Mouse (Mus musculus) stomach, embryonic 14.5 days (tissue): ENCODE measurements at regions not wholly inside any gene's neighbourhood (a gene's known extent, or its start where the extent isn't known, plus 50 kb on each side); places are given as distances from the start of the nearest gene placed in this dataset.
"Not testable (repeated sequence)": the region's sequence is repeated elsewhere in the genome, so short reads cannot be mapped to it uniquely, and the experiment has no call there.

ENCODE experiments used
- ATAC-seq: fragments of 200-750 bp; cut with Nextera tagmentation; 2 replicates; pipeline ENCODE4 v1.8.0; 2017; ENCODE audit warnings: low read depth, moderate TSS enrichment; ENCODE audit not compliant: insufficient number of reproducible peaks, insufficient read depth, low FRiP score
- H3K27ac ChIP-seq: fragments of 300-500 bp; sonication (generic); 2 replicates; pipeline ENCODE4 v1.5.1; 2014; ENCODE audit warnings: mild to moderate bottlenecking, low read length, moderate library complexity, mixed read lengths
- H3K27me3 ChIP-seq: fragments of 300-500 bp; sonication (generic); 2 replicates; pipeline ENCODE4 v1.6.1; 2014; ENCODE audit warnings: low read length, control low read depth, mixed read lengths; ENCODE audit not compliant: control insufficient read depth, insufficient read depth
- H3K36me3 ChIP-seq: fragments of 300-500 bp; sonication (generic); 2 replicates; pipeline ENCODE4 v1.6.1; 2014; ENCODE audit warnings: mild to moderate bottlenecking, control low read depth, low read length, moderate library complexity, mixed read lengths; ENCODE audit not compliant: control insufficient read depth, insufficient read depth
- H3K4me1 ChIP-seq: fragments of 300-500 bp; sonication (generic); 2 replicates; pipeline ENCODE4 v1.6.1; 2014; ENCODE audit warnings: low read length, control low read depth, mixed read lengths; ENCODE audit not compliant: control insufficient read depth, insufficient read depth
- H3K4me2 ChIP-seq: fragments of 300-500 bp; sonication (generic); replicated peaks from 2 replicates; pipeline ENCODE4 v1.6.1; 2014; ENCODE audit warnings: low read depth, low read length, control low read depth
- H3K4me3 ChIP-seq: fragments of 300-500 bp; sonication (generic); 2 replicates; pipeline ENCODE4 v1.5.1; 2014; ENCODE audit warnings: low read depth, low read length, control low read depth
- H3K9ac ChIP-seq: fragments of 300-500 bp; sonication (generic); replicated peaks from 2 replicates; pipeline ENCODE4 v1.6.1; 2014; ENCODE audit warnings: low read depth, mild to moderate bottlenecking, control low read depth, low read length, moderate library complexity, mixed read lengths
- H3K9me3 ChIP-seq: fragments of 300-500 bp; sonication (generic); 2 replicates; pipeline ENCODE4 v1.6.1; 2016; ENCODE audit warnings: low read depth, low read length, control low read depth; ENCODE audit not compliant: control insufficient read depth
- WGBS: fragments of 180-500 bp; shearing (Covaris S2); extraction: QIAGEN DNeasy Blood & Tissue Kit; methylation state at CpG from one replicate; pipeline ENCODE4 v1.1.7; 2014; 5-methylcytosine and 5-hydroxymethylcytosine counted together

- peak; percentile 74; the same call in 1 of the 2 replicates for ATAC-seq
- H3K9me3 ChIP-seq, H3K4me1 ChIP-seq, H3K4me3 ChIP-seq, H3K9ac ChIP-seq, H3K36me3 ChIP-seq, H3K27ac ChIP-seq, H3K4me2 ChIP-seq, H3K27me3 ChIP-seq: not testable (repeated sequence)
- 68% methylated on average over 1 of the region's 1 CpGs for WGBS
These were observed 154.5 kb upstream of the Tacr1 start for GRCm38 (mm10) chr6:82247652-82248051.

DNA sequence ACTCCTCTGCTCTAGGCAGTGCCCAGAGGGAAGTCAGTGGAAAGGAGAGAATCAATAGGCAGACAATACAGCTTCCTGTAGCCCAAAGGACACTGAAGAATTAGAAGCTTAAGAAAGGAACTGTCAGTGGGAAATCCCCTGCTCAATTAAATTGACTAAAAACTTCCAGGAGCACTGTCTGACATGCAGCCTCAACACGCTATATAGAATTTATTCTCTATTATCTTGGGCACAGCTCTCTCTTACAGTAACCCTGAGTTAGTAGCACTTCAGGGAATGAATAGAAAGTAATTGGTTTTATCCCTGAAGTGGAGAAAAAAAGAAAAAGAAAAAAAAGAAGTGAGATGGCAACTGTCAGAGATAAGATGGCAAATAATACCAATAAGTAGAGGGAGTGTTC is 117.6 kb upstream of the Tacr1 start:
- no peak overlapping the region for H3K4me3 ChIP-seq
- ATAC-seq = no peak
- H3K27me3 ChIP-seq = no peaks in the 10 kb centered on the region
- no peaks in the 10 kb centered on the region for H3K9me3 ChIP-seq
- no peak overlapping the region for H3K4me2 ChIP-seq
- no peaks in the 10 kb centered on the region for H3K4me1 ChIP-seq
- WGBS = 80% methylated on average over 1 of the region's 1 CpGs
- no peak overlapping the region for H3K9ac ChIP-seq
- H3K27ac ChIP-seq = no peak overlapping the region
- H3K36me3 ChIP-seq = no peaks in the 10 kb centered on the region

DNA sequence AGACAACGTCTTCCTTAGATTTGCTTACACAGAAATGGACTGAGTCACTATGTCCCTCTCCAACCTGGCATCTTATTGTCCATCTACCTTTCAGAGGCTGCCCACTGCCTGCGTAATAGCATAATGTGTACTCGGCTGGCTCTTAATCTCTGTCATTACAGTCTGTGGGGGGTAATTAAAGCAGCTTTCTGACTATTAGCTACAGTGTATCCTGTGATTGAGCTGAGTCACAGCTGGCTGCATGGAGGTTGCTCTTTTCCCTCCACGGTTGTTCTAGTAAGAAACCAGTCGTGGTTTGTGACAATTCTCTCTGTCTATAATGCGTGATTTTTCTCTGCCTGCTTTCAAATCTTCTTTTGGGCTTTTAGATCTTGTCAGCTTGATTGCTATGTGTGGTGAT is 116.9 kb upstream of the Tacr1 start:
- H3K9ac ChIP-seq = no peak overlapping the region
- H3K4me3 ChIP-seq = no peak overlapping the region
- H3K4me2 ChIP-seq = no peak overlapping the region
- WGBS = 69% methylated on average over 6 of the region's 6 CpGs
- H3K27ac ChIP-seq = no peak overlapping the region
- no peaks in the 10 kb centered on the region for H3K9me3 ChIP-seq
- no peaks in the 10 kb centered on the region for H3K27me3 ChIP-seq
- no peaks in the 10 kb centered on the region for H3K4me1 ChIP-seq
- H3K36me3 ChIP-seq = no peaks in the 10 kb centered on the region
- no peak for ATAC-seq

GRCm38 (mm10) chr6:82293507-82293906 is 108.6 kb upstream of the Tacr1 start:
- H3K36me3 ChIP-seq = no peaks in the 10 kb centered on the region

GRCm38 (mm10) chr6:82296673-82297328 is 105.3 kb upstream of the Tacr1 start:
- H3K9me3 ChIP-seq = no peaks in the 10 kb centered on the region
- no peak overlapping the region for H3K4me3 ChIP-seq
- H3K27me3 ChIP-seq = no peaks in the 10 kb centered on the region
- no peak for ATAC-seq
- 83% methylated on average over 4 of the region's 4 CpGs for WGBS
- H3K36me3 ChIP-seq = no peaks in the 10 kb centered on the region
- no peak overlapping the region for H3K9ac ChIP-seq
- H3K4me2 ChIP-seq = no peak overlapping the region
- H3K4me1 ChIP-seq = no peaks in the 10 kb centered on the region
- no peak overlapping the region for H3K27ac ChIP-seq

More at GRCm38 (mm10) chr6:82293507-82293906, 108.6 kb upstream of the Tacr1 start:
- no peak overlapping the region for H3K4me2 ChIP-seq
- no peak overlapping the region for H3K4me3 ChIP-seq
- no peaks in the 10 kb centered on the region for H3K27me3 ChIP-seq
- no peak overlapping the region for H3K9ac ChIP-seq
- no peak for ATAC-seq
- no peaks in the 10 kb centered on the region for H3K4me1 ChIP-seq
- H3K27ac ChIP-seq = no peak overlapping the region
- WGBS = 91% methylated on average over 1 of the region's 1 CpGs
- no peaks in the 10 kb centered on the region for H3K9me3 ChIP-seq

GRCm38 (mm10) chr6:82302241-82302640 is 99.9 kb upstream of the Tacr1 start:
- H3K36me3 ChIP-seq, H3K4me3 ChIP-seq, H3K27ac ChIP-seq, ATAC-seq, H3K4me1 ChIP-seq, H3K9me3 ChIP-seq, H3K9ac ChIP-seq, H3K27me3 ChIP-seq, H3K4me2 ChIP-seq: not testable (repeated sequence)
- 80% methylated on average over 5 of the region's 5 CpGs for WGBS

DNA sequence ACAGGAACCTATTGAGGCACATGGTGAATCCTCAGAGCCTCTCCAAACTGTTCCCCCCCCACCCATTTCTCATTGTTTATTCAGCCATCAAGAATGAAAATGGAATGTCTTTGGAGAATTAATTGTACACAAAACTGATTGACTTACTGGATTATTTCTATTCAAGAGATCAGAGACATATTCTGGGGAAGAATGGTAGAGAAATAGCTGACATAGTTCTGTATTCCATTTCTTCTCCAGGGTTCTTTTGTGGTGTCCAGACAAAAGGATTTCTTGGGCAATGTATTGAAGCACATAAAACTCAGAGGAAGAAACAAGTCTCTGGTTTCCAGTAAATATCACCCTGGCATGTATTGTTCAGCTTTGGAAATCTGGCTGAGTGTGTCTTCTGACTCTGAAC is 88.4 kb upstream of the Tacr1 start:
- no peaks in the 10 kb centered on the region for H3K4me1 ChIP-seq
- H3K27me3 ChIP-seq = no peaks in the 10 kb centered on the region
- no peak overlapping the region for H3K4me3 ChIP-seq
- no peaks in the 10 kb centered on the region for H3K36me3 ChIP-seq
- H3K4me2 ChIP-seq = no peak overlapping the region
- ATAC-seq = no peak
- no peak overlapping the region for H3K9ac ChIP-seq
- no peak overlapping the region for H3K27ac ChIP-seq
- H3K9me3 ChIP-seq = no peaks in the 10 kb centered on the region
